Mouse (Mus musculus) kidney, postnatal 14 days (tissue): ENCODE measurements at regions not wholly inside any gene's neighbourhood (a gene's known extent, or its start where the extent isn't known, plus 50 kb on each side); places are given as distances from the start of the nearest gene placed in this dataset.
"Not testable (repeated sequence)": the region's sequence is repeated elsewhere in the genome, so short reads cannot be mapped to it uniquely, and the experiment has no call there.

Experiments
- DNase-seq: peaks from one replicate; pipeline ENCODE4 v3.0.0; 2022; ENCODE audit warnings: mixed read lengths

DNA sequence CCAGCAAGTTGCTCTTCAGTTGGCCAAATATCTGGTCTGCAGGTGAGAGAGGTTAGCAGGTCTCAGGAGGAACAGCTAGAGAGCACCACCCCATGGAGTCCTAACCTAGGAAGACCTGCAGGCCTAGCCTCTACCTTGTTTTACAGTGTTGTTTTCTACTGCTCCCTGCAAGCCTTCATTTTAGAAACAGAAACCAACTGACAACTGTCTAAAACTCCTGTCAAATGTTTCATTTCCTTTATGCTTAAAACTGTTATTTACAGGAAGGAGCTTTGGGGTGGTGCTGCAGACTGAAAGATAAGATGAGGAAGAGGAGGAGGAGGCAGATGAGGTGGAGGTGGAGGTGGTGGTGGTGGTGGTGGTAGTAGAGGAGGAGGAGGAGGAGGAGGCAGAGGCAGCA, 96.6 kb upstream of the Selenop start:
- DNase-seq = no peak

DNA sequence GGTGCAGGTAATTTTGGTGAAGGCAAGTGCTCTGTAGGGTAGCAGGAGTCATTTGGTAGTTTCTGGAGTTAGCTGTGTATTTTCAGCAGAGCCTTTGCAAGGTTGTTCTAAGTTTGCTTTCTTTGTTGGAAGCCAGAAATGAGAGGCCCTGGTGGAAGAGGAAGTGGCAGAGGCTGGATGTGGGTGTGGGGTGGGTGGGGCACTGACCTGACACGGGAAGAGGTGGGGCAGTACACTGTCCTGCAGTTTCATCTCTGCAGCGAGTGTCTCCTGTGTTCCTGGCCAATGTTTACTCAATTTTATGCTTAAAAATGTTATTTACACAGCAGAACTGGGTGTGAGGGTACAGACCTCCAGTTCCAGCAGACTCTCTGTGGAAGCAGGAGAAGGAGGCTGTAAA, 94.3 kb upstream of the Selenop start:
- no peak for DNase-seq

DNA sequence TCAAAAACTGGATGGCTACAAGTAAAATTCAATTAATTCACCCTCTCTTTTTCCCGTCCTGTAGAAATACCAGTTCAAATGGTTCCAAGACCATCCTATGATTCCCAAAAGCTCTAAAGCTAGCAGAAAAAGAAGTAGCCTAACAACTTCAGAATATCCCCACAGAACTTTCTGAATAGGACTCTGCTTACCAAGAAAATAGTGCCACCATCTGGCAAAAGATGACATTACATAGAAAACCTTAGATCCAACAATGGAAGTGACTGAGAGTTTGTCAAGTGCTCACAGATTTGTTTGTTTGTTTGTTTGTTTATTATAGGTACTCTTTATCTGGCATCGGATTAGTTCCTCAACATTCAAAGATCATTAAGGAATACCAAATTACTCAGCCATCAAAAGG, 93.5 kb upstream of the Selenop start:
- DNase-seq = peak; percentile 2

DNA sequence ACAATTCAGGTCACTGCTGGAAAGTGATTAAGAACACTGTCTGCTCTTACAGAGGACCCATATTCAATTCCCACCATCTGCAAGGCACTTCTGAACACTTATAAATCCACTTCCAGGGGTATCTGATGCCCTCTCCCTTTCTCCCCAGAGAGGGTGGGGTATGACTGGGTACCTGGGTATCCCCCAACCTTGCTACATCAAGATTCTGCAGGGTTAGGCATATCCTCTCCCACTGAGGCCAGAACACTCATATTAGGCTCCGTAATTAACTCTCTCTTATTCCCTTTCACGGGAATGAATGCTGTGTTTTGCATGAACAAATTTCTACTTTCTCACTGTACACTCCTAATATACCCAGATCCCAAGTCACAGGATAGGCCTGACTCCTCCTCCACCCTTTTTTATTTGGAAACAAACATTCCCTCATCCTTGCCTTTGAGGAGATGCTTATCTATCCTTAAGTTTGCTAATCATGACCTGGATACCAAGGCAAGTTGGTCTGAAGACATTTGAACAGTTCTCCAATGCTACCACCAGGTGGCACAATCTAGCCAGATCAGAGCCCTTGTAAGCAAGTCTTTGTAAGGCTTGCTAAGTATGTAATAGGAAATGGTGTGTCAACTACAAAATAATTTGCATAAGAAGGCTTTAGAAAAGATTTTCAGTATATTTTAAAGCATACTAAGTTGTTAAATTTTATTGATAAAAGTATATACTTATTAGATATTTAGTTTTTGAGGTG, 66.3 kb upstream of the Selenop start:
- DNase-seq = peak; percentile 66

DNA sequence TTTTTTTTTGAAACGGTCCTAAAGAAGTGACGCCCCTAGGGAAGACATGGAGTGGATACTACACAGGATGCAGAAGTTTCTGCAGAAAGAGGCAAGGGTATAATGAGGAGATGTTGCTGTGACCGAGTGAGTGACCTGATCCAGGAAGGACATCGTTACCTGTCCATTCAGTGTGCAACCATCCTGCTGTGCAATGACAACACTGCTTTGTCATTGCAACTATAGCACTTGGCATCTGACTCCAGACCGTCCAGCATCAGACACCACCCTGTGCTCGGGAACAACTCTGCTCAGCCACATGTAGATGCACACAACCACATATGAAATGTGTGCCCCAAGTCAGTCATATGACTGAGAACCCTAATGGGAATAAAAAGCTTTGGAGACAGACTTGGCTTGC, 62.8 kb upstream of the Selenop start:
- DNase-seq = no peak

DNA sequence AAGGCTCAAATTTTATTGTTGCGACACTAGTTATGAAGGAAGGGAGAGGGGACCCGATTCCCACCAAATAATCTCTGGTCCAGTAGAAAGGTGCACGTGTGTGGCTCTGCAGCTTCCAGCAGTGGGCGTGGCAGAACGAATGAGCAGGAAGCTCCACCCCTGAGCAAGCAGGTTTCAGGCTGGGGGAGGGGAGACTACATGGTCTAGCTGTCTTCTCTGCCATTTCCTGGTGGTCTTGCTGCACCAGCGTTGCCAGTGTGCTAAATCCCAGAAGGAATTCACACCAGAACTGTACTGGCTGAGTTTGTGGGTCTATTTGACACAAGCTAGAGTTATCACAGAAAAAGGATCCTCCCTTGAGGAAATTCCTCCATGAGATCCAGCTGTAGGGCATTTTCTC, 62.3 kb upstream of the Selenop start:
- DNase-seq = not testable (repeated sequence)

DNA sequence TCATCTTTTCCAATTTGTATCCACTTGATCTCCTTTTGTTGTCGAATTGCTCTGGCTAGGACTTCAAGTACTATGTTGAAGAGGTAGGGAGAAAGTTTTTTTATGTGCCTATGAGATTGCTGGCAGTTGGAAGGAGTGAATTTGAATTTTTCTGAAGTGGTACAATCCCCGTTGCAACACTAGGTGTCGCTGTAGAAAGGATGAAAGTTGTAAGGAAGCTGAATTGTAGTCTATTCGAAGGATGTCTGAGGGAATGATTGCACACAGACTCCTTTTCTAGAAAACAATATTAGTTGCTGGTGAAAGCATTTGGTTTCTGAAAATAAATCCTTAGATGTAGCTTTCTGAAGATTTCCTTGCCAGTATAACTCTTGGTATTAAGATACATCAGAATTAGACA, 54.6 kb upstream of the Selenop start:
- DNase-seq = peak; percentile 69

DNA sequence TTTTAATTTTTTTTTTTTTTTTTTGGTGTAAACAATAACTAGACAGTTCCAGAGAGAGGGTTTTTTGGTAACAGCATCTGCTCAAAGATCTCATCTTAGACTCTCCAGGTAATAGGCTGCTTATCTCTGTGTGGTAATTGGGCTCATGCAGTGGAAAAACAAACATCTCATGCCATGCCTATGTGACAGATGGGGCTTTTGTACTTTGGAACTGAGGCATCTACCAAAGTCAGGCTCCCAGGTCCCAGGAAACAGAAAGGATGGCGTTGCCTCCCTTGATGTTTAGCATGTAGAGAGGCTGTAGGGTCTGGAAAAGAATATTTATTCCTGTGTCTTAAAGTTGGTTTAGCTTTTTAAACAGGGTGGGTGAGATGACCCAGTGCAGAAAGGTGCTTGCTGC, 53.1 kb upstream of the Selenop start:
- no peak for DNase-seq
